Mouse (Mus musculus): ENCODE measurements around the gene Sema3e. TPM values are rescaled to one million over a fixed set of nuclear protein-coding genes. Genes with fewer than 3 reads are reported as not detected.

Gene Sema3e
- polyA plus RNA-seq, 1 experiment from 2014 or later: 0.42 TPM

- Histone ChIP-seq H3K4me1 (ENCODE audit: control insufficient read depth, insufficient read depth, low read length) (no peaks in the 10 kb centered on the region), H3K4me3 (ENCODE audit: low read length) (no peak overlapping the region), H3K36me3 (ENCODE audit: control insufficient read depth, insufficient read depth) (no peaks in the 10 kb centered on the region), H3K27ac (ENCODE audit: low read length) (no peak overlapping the region), H3K4me2 (ENCODE audit: low read depth, low read length) (no peak overlapping the region), H3K9ac (ENCODE audit: low read length) (no peak overlapping the region), H3K27me3 (ENCODE audit: control insufficient read depth, insufficient read depth, low read length) (no peaks in the 10 kb centered on the region), H3K9me3 (replicated peaks; ENCODE audit: control insufficient read depth, low read length) (0 out of 2 replicates have a peak, but pooled peaks cover 2% of the 10 kb centered on the region)
- WGBS: 46% methylated on average over 11 of the region's 11 CpGs
- ATAC-seq (replicated peaks; ENCODE audit: extremely low read depth, insufficient read depth, low FRiP score): no peak; the same call in 1 of the 2 replicates
Observed at GRCm38 (mm10) chr5:13992734-13993396, 32.2 kb upstream of the Sema3e start.

- H3K4me2 ChIP-seq (ENCODE audit: low read depth, low read length): no peak overlapping the region
- no peak for ATAC-seq (replicated peaks; ENCODE audit: extremely low read depth, insufficient read depth, low FRiP score)
- WGBS: 70% methylated on average over 7 of the region's 7 CpGs
- no peaks in the 10 kb centered on the region for H3K36me3 ChIP-seq (ENCODE audit: control insufficient read depth, insufficient read depth)
- H3K27ac ChIP-seq (ENCODE audit: low read length): no peak overlapping the region
- no peaks in the 10 kb centered on the region for H3K9me3 ChIP-seq (replicated peaks; ENCODE audit: control insufficient read depth, low read length)
- H3K4me3 ChIP-seq (ENCODE audit: low read length): no peak overlapping the region
- H3K9ac ChIP-seq (ENCODE audit: low read length): no peak overlapping the region
- H3K4me1 ChIP-seq (ENCODE audit: control insufficient read depth, insufficient read depth, low read length): no peaks in the 10 kb centered on the region
- 0 out of 2 replicates have a peak, but pooled peaks cover 2% of the 10 kb centered on the region for H3K27me3 ChIP-seq (ENCODE audit: control insufficient read depth, insufficient read depth, low read length)
Observed at GRCm38 (mm10) chr5:14028341-14028740, 3.3 kb downstream of the Sema3e start.

- WGBS: 71% methylated on average over 1 of the region's 1 CpGs
- H3K4me2 ChIP-seq (ENCODE audit: low read depth, low read length): no peak overlapping the region
- H3K36me3 ChIP-seq (ENCODE audit: control insufficient read depth, insufficient read depth): no peaks in the 10 kb centered on the region
- H3K4me3 ChIP-seq (ENCODE audit: low read length): no peak overlapping the region
- H3K27me3 ChIP-seq (ENCODE audit: control insufficient read depth, insufficient read depth, low read length): 0 out of 2 replicates have a peak, but pooled peaks cover 2% of the 10 kb centered on the region
- H3K9me3 ChIP-seq (replicated peaks; ENCODE audit: control insufficient read depth, low read length): no peaks in the 10 kb centered on the region
- no peak overlapping the region for H3K9ac ChIP-seq (ENCODE audit: low read length)
- H3K27ac ChIP-seq (ENCODE audit: low read length): no peak overlapping the region
- ATAC-seq (replicated peaks; ENCODE audit: extremely low read depth, insufficient read depth, low FRiP score): no peak
- H3K4me1 ChIP-seq (ENCODE audit: control insufficient read depth, insufficient read depth, low read length): no peaks in the 10 kb centered on the region
Observed at GRCm38 (mm10) chr5:14030796-14031195, 5.7 kb downstream of the Sema3e start.

- no peak overlapping the region for H3K4me3 ChIP-seq (ENCODE audit: low read length)
- H3K27me3 ChIP-seq (ENCODE audit: control insufficient read depth, insufficient read depth, low read length): no peaks in the 10 kb centered on the region
- H3K36me3 ChIP-seq (ENCODE audit: control insufficient read depth, insufficient read depth): no peaks in the 10 kb centered on the region
- no peaks in the 10 kb centered on the region for H3K4me1 ChIP-seq (ENCODE audit: control insufficient read depth, insufficient read depth, low read length)
- H3K27ac ChIP-seq (ENCODE audit: low read length): no peak overlapping the region
- 35% methylated on average over 4 of the region's 4 CpGs for WGBS
- no peak overlapping the region for H3K9ac ChIP-seq (ENCODE audit: low read length)
- no peak for ATAC-seq (replicated peaks; ENCODE audit: extremely low read depth, insufficient read depth, low FRiP score)
- no peak overlapping the region for H3K4me2 ChIP-seq (ENCODE audit: low read depth, low read length)
- H3K9me3 ChIP-seq (replicated peaks; ENCODE audit: control insufficient read depth, low read length): no peaks in the 10 kb centered on the region
Observed at GRCm38 (mm10) chr5:14032056-14032455, 7.0 kb downstream of the Sema3e start.

GRCm38 (mm10) chr5:14033302-14033701, 8.2 kb downstream of the Sema3e start:
- H3K36me3 ChIP-seq (ENCODE audit: control insufficient read depth, insufficient read depth): no peaks in the 10 kb centered on the region
- no peaks in the 10 kb centered on the region for H3K27me3 ChIP-seq (ENCODE audit: control insufficient read depth, insufficient read depth, low read length)
- no peaks in the 10 kb centered on the region for H3K4me1 ChIP-seq (ENCODE audit: control insufficient read depth, insufficient read depth, low read length)
- no peak for ATAC-seq (replicated peaks; ENCODE audit: extremely low read depth, insufficient read depth, low FRiP score)
- H3K4me2 ChIP-seq (ENCODE audit: low read depth, low read length): no peak overlapping the region
- 37% methylated on average over 3 of the region's 3 CpGs for WGBS
- no peak overlapping the region for H3K27ac ChIP-seq (ENCODE audit: low read length)
- H3K4me3 ChIP-seq (ENCODE audit: low read length): no peak overlapping the region
- no peaks in the 10 kb centered on the region for H3K9me3 ChIP-seq (replicated peaks; ENCODE audit: control insufficient read depth, low read length)
- H3K9ac ChIP-seq (ENCODE audit: low read length): no peak overlapping the region

- no peak overlapping the region for H3K27ac ChIP-seq (ENCODE audit: low read length)
- 34% methylated on average over 9 of the region's 9 CpGs for WGBS
- no peak overlapping the region for H3K9ac ChIP-seq (ENCODE audit: low read length)
- H3K36me3 ChIP-seq (ENCODE audit: control insufficient read depth, insufficient read depth): no peaks in the 10 kb centered on the region
- H3K9me3 ChIP-seq (replicated peaks; ENCODE audit: control insufficient read depth, low read length): no peaks in the 10 kb centered on the region
- no peaks in the 10 kb centered on the region for H3K27me3 ChIP-seq (ENCODE audit: control insufficient read depth, insufficient read depth, low read length)
- no peak for ATAC-seq (replicated peaks; ENCODE audit: extremely low read depth, insufficient read depth, low FRiP score)
- no peak overlapping the region for H3K4me2 ChIP-seq (ENCODE audit: low read depth, low read length)
- H3K4me3 ChIP-seq (ENCODE audit: low read length): no peak overlapping the region
- H3K4me1 ChIP-seq (ENCODE audit: control insufficient read depth, insufficient read depth, low read length): no peaks in the 10 kb centered on the region
Observed at GRCm38 (mm10) chr5:14038813-14039496, 13.9 kb downstream of the Sema3e start.

- H3K4me1 ChIP-seq (ENCODE audit: control insufficient read depth, insufficient read depth, low read length): no peaks in the 10 kb centered on the region
- no peak overlapping the region for H3K4me2 ChIP-seq (ENCODE audit: low read depth, low read length)
- H3K36me3 ChIP-seq (ENCODE audit: control insufficient read depth, insufficient read depth): no peaks in the 10 kb centered on the region
- no peak overlapping the region for H3K9ac ChIP-seq (ENCODE audit: low read length)
- no peaks in the 10 kb centered on the region for H3K27me3 ChIP-seq (ENCODE audit: control insufficient read depth, insufficient read depth, low read length)
- 37% methylated on average over 4 of the region's 4 CpGs for WGBS
- H3K4me3 ChIP-seq (ENCODE audit: low read length): no peak overlapping the region
- no peak for ATAC-seq (replicated peaks; ENCODE audit: extremely low read depth, insufficient read depth, low FRiP score)
- no peaks in the 10 kb centered on the region for H3K9me3 ChIP-seq (replicated peaks; ENCODE audit: control insufficient read depth, low read length)
- H3K27ac ChIP-seq (ENCODE audit: low read length): no peak overlapping the region
Observed at GRCm38 (mm10) chr5:14040208-14040607, 15.1 kb downstream of the Sema3e start.

GRCm38 (mm10) chr5:14043116-14043515, 18.0 kb downstream of the Sema3e start:
- Histone ChIP-seq H3K9ac (ENCODE audit: low read length) (no peak overlapping the region), H3K27ac (ENCODE audit: low read length) (no peak overlapping the region), H3K9me3 (replicated peaks; ENCODE audit: control insufficient read depth, low read length) (no peaks in the 10 kb centered on the region), H3K4me2 (ENCODE audit: low read depth, low read length) (no peak overlapping the region), H3K4me1 (ENCODE audit: control insufficient read depth, insufficient read depth, low read length) (no peaks in the 10 kb centered on the region), H3K36me3 (ENCODE audit: control insufficient read depth, insufficient read depth) (no peaks in the 10 kb centered on the region), H3K27me3 (ENCODE audit: control insufficient read depth, insufficient read depth, low read length) (no peaks in the 10 kb centered on the region), H3K4me3 (ENCODE audit: low read length) (no peak overlapping the region)
- 76% methylated on average over 5 of the region's 5 CpGs for WGBS
- ATAC-seq (replicated peaks; ENCODE audit: extremely low read depth, insufficient read depth, low FRiP score): no peak

- Histone ChIP-seq H3K4me1 (ENCODE audit: control insufficient read depth, insufficient read depth, low read length) (no peaks in the 10 kb centered on the region), H3K9me3 (replicated peaks; ENCODE audit: control insufficient read depth, low read length) (no peaks in the 10 kb centered on the region), H3K9ac (ENCODE audit: low read length) (no peak overlapping the region), H3K27ac (ENCODE audit: low read length) (no peak overlapping the region), H3K36me3 (ENCODE audit: control insufficient read depth, insufficient read depth) (no peaks in the 10 kb centered on the region), H3K4me2 (ENCODE audit: low read depth, low read length) (no peak overlapping the region), H3K4me3 (ENCODE audit: low read length) (no peak overlapping the region), H3K27me3 (ENCODE audit: control insufficient read depth, insufficient read depth, low read length) (no peaks in the 10 kb centered on the region)
- WGBS: 84% methylated on average over 6 of the region's 6 CpGs
- ATAC-seq (replicated peaks; ENCODE audit: extremely low read depth, insufficient read depth, low FRiP score): no peak
Observed at GRCm38 (mm10) chr5:14043983-14044382, 18.9 kb downstream of the Sema3e start.

Measured in heart, embryonic 16.5 days (tissue).